Mouse (Mus musculus) gastrocnemius, adult 8-10 months (tissue): Measurements from ENCODE around the gene Uri1. TPM values are rescaled to one million over a fixed set of nuclear protein-coding genes. Genes with fewer than 3 reads are reported as not detected.
A peak's percentile ranks its signal among the peaks of the same experiment; 100 is the strongest.

ENCODE experiments used
- DNase-seq, 2 experiments: peaks; one replicate each; pipeline ENCODE4 v3.0.0; 2022; ENCODE audit warnings: low spot score in 2 of 2
- total RNA-seq, 4 experiments: library from RNA; stranded (reverse); gene quantifications; 2 replicates each; pipeline ENCODE4 v1.2.4; 2022

The Uri1 gene
- total RNA-seq: 10 to 100 TPM; 24.3 to 38.8 (median 31.9) TPM

DNA sequence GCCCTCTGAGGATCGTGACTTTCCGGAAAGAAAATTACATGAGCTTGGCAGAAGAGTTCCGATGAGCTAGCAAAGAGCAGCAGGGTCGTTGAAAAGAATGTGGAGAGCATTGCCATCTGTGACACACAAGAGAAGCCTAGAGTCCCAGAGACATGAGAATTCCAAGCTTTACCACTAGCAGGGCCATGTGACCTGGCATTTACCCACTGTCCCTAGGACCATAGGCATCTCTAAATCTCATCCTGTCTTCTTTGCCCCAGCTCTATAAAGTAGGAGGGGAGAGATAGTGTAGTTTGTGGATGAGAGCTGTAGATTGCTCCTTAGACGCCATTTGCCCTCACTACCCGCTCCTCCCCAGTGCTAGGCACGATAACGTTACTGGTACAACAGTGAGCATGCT, at the start of gene Uri1:
Gene Uri1, minus strand, starts transcription at position 101 of the 400 bp plus-strand sequence.
- DNase-seq: no peak

- no peak for DNase-seq
Observed at GRCm38 (mm10) chr7:38071065-38071464, 47.7 kb upstream of the Uri1 start.

GRCm38 (mm10) chr7:38070663-38071062, 47.3 kb upstream of the Uri1 start:
- DNase-seq: no peak

DNA sequence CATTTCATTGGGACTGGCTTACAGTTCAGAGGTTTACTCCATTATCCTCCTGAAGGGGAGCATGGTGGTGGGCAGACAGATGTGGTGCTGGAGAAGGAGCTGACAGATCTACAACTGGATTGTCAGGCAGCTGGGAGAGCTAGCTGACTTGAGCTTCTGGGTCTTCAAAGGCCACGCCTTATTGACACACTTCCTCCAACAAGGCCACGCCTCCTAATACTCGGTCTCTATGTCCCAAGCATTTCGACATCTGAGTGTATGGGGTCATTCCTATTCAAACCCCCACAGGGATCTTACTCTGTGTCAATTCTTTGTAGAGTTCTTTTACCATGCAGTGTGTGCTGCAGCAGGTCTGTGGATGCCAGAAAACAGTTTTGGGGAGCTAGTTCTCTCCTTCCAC, 41.1 kb upstream of the Uri1 start:
- no peak for DNase-seq

DNA sequence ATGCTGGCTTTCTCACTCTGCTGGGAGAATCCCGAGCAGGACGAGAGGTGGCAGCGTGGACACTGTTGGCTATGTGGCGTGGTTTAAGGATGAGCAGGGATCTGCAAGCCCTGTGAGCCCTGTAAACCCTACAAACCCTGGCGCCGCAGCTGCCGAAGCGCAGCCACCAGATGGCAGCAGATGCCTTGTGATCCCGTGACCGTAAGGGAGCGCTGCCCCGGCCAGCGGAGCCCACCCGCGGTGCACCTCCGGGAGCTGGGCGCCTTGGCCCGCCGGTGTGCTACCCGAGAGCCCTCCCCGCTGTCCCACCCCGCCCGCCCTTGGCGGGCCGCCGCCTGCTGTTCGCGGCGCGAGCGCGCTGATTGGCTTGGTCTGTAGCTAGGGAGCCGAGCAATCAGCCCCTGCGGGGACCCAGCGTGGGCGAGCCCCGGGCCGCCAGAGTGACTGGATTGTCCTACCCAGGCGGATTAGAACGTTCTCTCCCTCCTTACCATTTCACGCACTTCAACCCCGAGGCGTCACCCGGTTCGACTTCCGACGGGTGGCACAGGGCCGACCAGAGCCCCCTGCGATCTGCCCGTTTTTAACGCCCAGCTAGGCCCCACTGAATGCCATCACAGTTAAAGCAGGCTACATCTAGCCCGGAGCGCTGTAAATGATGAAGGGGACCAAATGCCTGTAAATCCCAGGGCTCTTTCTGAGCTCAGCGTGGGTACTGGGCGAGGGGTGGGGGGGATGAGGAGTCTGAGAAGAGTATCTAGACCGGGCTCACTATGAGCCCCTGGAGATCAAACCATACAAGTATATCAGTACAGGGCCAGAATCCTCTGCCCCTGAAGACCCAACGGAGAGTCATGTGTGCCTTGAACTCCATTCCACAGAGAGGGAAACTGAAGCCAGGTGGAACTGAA, 38.0 kb upstream of the Uri1 start:
- DNase-seq: peak; percentile 87 to 91

- peak; percentile 8 to 34 for DNase-seq
Observed at GRCm38 (mm10) chr7:38059636-38060330, 36.4 kb upstream of the Uri1 start.

GRCm38 (mm10) chr7:38059096-38059495, 35.7 kb upstream of the Uri1 start:
- DNase-seq: peak; percentile 31 to 53

DNA sequence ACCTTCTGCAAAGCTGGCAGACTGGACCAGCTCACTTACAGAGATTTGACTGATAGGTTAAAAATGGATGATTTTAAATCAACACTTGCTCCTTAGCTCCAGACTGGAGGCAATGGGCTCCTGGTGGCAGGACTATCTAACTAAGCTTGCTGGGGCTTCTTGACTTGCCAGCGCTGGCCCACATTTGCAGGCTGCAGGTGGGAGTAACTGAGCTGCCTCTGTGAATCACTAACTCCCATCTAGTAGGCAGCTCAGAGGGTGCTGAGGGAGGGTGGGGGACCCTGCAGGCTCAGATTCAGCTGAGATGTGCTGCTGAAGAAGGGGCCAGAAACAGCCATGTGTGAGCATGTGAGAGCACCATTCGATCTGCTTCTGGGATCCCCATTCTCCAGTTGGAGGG, 32.6 kb upstream of the Uri1 start:
- no peak for DNase-seq

GRCm38 (mm10) chr7:38054246-38054645, 30.9 kb upstream of the Uri1 start:
- no peak for DNase-seq

DNA sequence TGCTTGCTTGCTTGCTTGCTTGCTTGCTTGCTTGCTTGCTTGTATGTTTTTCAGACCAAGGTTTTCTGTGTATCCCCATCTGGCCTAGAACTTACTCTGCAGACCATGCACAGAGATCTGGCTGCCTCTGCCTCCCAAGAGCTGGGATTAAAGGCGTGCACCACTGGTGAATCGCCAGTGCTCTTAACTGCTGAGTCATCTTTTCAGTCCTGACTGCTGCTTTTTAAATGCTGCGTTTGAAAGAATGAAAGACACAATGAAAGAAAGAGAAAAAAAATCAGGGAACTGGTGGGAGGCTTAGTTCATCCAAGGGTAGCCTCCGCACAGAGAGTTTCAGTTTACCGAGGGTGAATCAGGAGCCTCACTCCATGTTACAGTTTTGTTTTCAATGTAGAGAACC, 23.9 kb upstream of the Uri1 start:
- no peak for DNase-seq

GRCm38 (mm10) chr7:38041244-38041643, 17.9 kb upstream of the Uri1 start:
- no peak for DNase-seq

DNA sequence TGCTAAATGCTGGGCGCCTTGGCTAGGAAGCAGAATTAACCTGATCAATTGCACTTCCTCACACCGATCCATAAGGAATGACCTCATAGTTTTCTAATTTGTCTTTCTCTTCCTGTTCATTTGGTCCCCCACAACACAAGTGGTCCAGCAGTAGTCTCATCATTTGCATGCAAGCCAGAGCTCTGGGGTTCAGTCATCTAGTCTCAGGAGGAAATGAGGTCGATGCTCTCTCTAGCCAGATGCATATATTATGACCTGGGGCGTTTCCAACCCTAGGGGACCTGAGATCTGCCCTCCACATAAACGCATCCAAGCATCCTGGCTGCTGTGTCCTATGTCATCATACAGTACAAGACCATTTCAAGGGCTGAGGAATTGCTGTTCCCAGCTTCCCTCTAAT, 14.2 kb upstream of the Uri1 start:
- DNase-seq: no peak

DNA sequence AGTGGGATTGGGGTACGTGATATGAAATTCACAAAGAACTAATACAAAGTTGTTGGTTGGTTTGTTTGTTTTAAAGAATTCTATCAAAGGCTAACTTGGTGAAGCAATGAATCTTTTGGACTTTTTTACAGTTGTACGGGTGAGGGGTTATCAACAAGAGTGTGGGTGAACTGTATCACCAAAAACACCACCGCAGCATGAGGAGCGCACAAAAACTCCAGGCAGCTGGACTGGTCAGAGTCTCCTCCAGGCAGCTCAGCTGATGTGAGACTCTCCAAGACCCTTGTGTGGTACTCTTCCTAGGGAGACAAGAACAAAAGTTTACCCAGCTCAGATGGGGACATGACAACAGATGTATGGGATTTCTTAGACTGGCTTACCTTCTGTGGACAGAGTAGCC, 7.8 kb upstream of the Uri1 start:
- DNase-seq: no peak

DNA sequence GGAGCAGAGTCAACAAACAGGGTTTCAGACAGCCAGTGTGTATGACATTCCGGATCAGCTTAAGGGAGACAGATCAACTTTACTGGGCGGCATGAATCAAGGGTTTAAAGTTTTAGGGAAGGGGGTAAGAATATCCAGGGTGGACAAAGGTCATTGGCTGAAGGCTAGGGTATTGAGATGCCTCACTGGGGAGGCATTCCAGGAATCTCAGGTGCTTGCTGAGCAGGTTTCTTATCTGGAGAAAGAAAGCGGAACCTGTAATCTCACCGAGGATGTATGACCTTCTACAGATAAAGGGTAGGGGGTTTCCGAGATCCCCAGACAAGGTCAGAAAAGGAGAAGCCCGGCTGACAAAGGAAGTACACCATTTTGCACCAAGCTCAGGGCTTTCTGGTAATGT, 7.3 kb upstream of the Uri1 start:
- no peak for DNase-seq

DNA sequence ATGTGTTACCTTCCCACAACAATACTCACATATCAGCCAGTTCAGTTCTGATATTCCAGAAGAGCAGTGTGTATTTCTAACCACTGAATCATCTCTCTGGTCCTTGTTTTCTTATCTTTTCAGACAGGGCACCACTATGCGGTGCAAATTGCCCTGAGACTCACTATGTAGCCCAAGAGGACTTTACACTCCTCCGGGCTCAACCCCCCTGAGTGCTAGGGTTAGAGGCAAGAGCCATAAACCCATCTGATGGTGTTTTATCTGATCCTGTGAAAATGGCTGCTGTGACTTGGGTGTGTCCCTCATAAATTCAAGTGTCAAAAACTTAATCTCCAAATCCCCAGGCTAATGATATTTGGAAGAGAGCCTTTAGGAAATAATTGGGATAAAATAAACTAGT, 6.6 kb upstream of the Uri1 start:
- DNase-seq: no peak

DNA sequence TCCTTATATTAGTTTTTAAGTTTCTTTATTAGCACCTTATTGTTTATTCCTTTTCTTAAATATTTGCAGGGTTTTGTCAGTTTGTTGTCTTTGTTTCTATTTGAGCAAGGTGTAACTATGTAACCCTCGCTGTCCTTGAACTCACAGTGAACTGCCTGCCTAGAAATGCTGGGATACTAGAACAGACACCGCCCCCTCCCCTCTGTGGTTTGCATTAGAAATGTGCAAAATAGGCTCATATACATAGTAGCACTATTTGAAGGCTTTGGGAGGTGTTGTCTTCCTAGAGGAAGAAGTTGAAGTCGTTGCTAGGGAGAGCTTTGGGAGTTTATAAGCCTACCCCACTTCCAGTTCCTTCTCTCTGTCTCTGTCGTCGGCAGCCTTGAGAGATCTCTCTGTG, 5.7 kb upstream of the Uri1 start:
- no peak for DNase-seq

DNA sequence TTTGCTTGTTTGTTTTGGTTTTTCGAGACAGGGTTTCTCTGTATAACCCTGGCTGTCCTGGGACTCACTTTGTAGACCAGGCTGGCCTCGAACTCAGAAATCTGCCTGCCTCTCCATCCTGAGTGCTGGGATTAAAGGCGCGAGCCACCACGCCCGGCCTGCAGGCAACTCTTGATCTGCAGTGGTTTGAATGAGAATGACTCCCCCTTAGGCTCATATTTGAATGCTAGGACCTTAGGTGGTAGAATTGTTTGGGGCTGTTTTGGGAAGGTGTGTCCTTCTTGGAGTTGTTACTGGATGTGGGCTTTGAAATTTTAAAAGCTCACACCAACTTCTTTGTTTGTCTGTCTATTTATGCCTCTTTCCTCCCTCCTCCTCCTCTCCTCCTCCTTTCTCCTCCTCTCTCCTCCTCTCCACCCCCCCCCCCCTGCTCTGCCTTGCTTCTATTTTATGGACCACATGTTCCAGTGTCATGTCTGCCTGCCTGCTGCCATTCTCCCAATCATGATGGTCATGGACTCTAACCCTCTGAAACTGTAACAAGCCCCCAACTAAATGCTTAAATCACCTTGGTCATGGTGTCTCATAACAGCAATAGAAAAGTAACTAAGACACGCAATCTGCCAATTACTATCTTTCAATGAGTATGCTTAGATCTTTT, 4.7 kb upstream of the Uri1 start:
- no peak for DNase-seq

- DNase-seq: no peak
Observed at GRCm38 (mm10) chr7:38024839-38025238, 1.5 kb upstream of the Uri1 start.

DNA sequence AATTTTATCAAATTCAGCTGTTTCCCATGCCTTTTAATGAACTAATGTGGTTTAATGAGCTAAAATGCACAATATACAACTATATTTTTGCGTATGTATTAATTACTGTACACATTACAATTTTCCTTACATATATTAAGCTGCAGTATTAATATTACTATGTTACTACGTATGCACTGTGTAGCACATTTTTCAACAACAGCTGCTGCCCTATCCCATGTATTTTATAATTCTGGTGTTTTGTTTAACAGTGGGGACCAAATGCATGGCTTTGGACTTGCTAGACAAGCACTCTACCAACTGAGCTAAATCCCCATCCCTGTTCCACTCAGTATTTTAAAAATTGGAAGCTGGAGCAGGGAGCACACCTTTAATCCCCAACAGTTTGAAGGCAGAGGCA, 3.6 kb downstream of the Uri1 start:
- DNase-seq: no peak

GRCm38 (mm10) chr7:38019369-38019749, 4.0 kb downstream of the Uri1 start:
- peak; percentile 87 to 88 for DNase-seq

DNA sequence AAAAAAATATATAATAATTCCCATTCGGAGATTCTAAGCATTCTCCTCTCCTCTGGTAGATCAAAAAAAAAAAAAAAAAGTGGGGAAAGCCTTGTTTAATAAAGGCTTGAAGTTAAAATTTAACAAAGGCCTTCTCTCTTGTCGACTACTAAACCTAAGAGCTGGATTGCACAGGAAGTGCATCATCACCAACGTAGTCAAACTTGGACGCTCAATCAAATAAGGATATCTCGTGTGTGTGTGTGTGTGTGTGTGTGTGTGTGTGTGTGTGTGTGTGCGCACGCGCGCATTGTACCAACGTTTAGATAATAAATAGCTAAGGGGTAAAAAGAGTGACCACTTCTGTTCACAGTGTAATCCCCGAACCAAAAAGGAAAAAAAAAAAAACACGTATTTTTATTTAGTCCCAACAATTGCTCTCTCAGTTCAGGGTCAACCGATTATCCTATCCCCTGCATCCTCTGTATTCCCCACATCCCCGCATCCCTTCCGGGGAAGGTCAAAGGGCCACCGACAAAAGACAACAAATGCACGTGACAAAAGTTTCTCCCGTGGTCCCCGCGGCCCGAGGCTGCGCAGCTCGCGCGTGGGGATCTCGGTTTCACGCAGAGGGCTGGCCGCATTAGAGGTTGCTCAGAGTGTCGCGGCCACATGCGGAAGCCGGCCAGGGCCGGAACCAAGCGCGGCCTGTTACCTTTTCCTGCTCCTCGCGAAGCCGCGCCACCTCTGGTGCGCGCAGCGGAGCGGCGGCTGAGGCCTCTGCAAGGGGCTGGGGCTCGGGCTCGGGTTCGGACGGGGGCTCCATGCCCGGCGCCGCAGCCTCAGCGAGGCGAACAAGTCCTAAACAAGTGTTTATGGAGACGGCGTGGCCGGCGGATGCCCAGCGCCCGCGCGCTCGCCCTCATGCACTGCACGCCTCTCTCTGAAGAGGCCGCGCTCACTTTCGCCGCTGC, 4.7 kb downstream of the Uri1 start:
- DNase-seq: peak; percentile 40 to 59
